ENCODE assay signal across 8 mouse cellular contexts in genomic region chr4:129334677-129335215, GRCm38 (mm10). TPM values are rescaled to one million over a fixed set of nuclear protein-coding genes. Genes with fewer than 3 reads are reported as not detected.
DNase-seq lines count a peak whose midpoint lies in the region; ATAC-seq and TF ChIP-seq lines count a peak whose summit lies in the region.

No protein-coding gene starts in this region.

- H3K4me2 ChIP-seq in neural tube, embryonic 11.5 days (ENCODE audit: low read depth), result peak overlapping the region; percentile 68
- peak overlapping the region; percentile 83 for H3K4me2 ChIP-seq in heart, postnatal 0 days (ENCODE audit: low read depth, low read length)
- H3K4me2 ChIP-seq in liver, embryonic 15.5 days, result peak overlapping the region; percentile 85

- H3K4me3 ChIP-seq in neural tube, embryonic 11.5 days (ENCODE audit: low read depth, low read length), result peak overlapping the region; percentile 96
- H3K4me3 ChIP-seq in heart, postnatal 0 days (ENCODE audit: low read depth, low read length), result peak overlapping the region; percentile 83
- peak overlapping the region; percentile 93 for H3K4me3 ChIP-seq in liver, embryonic 15.5 days (replicated peaks)

- no peaks in the 10 kb centered on the region for H3K9me3 ChIP-seq in neural tube, embryonic 11.5 days (ENCODE audit: control insufficient read depth, low read length)
- no peaks in the 10 kb centered on the region for H3K9me3 ChIP-seq in heart, postnatal 0 days (replicated peaks; ENCODE audit: control insufficient read depth, low read length)
- no peaks in the 10 kb centered on the region for H3K9me3 ChIP-seq in liver, embryonic 15.5 days (replicated peaks)

- H3K4me1 ChIP-seq in neural tube, embryonic 11.5 days (ENCODE audit: control insufficient read depth, insufficient read depth, low read length), result peaks cover 17% of the 10 kb centered on the region
- H3K4me1 ChIP-seq in heart, postnatal 0 days (ENCODE audit: control insufficient read depth, insufficient read depth), result peaks cover 27% of the 10 kb centered on the region
- peaks cover 77% of the 10 kb centered on the region for H3K4me1 ChIP-seq in liver, embryonic 15.5 days (replicated peaks)

- DNase-seq in adrenal gland, adult 8-10 months, result peak; percentile 56
- DNase-seq in adrenal gland, postnatal 10 days, result no peak
- no peak for DNase-seq in neural tube, embryonic 11.5 days (ENCODE audit: low spot score)
- no peak for DNase-seq in neural tube, embryonic 10.5 days (ENCODE audit: extremely low spot score, low spot score)
- DNase-seq in heart, postnatal 0 days (ENCODE audit: low spot score), result no peak
- no peak for DNase-seq in right cerebral cortex, adult 2 months (ENCODE audit: low spot score in 2 of 2)
- DNase-seq in spleen, adult 18-20 months, result no peak

- no peak for TF ChIP-seq CTCF in heart, postnatal 0 days (IDR thresholded peaks at IDR 0.05; ENCODE audit: low read depth)

- peak overlapping the region; percentile 98 for H3K27ac ChIP-seq in neural tube, embryonic 11.5 days (ENCODE audit: low read depth, low read length)
- peak overlapping the region; percentile 100 for H3K27ac ChIP-seq in heart, postnatal 0 days (ENCODE audit: low read depth)
- H3K27ac ChIP-seq in liver, embryonic 15.5 days (replicated peaks), result peak overlapping the region; percentile 95

- H3K9ac ChIP-seq in neural tube, embryonic 11.5 days (ENCODE audit: low read length), result peak overlapping the region; percentile 98
- peak overlapping the region; percentile 94 for H3K9ac ChIP-seq in heart, postnatal 0 days (replicated peaks; ENCODE audit: low read depth, low read length)
- H3K9ac ChIP-seq in liver, embryonic 15.5 days, result peak overlapping the region; percentile 94

- TF ChIP-seq EP300 in heart, postnatal 0 days (IDR thresholded peaks at IDR 0.05; ENCODE audit: low read depth), result no peak; the same call in 1 of the 2 replicates

- H3K36me3 ChIP-seq in neural tube, embryonic 11.5 days (ENCODE audit: control insufficient read depth, insufficient read depth, low read length), result peaks cover 4% of the 10 kb centered on the region
- peaks cover 15% of the 10 kb centered on the region; the same call in 1 of the 2 replicates for H3K36me3 ChIP-seq in heart, postnatal 0 days (replicated peaks; ENCODE audit: control insufficient read depth, insufficient read depth, low read length)
- peaks cover 43% of the 10 kb centered on the region for H3K36me3 ChIP-seq in liver, embryonic 15.5 days (replicated peaks)

- ATAC-seq in neural tube, embryonic 11.5 days (ENCODE audit: insufficient read depth, low FRiP score, low TSS enrichment), result peak; percentile 36
- peak; percentile 51 for ATAC-seq in heart, postnatal 0 days (ENCODE audit: insufficient read depth, low read depth)
- ATAC-seq in liver, embryonic 15.5 days (ENCODE audit: insufficient read depth), result peak; percentile 52

- WGBS in neural tube, embryonic 11.5 days, result under 1% methylated on average over 58 of the region's 62 CpGs
- under 1% methylated on average over 61 of the region's 62 CpGs for WGBS in heart, postnatal 0 days
- WGBS in liver, embryonic 15.5 days (ENCODE audit: insufficient replicate concordance), result under 1% methylated on average over 62 of the region's 62 CpGs

- H3K27me3 ChIP-seq in neural tube, embryonic 11.5 days (ENCODE audit: control insufficient read depth, insufficient read depth, low read length), result no peaks in the 10 kb centered on the region
- H3K27me3 ChIP-seq in heart, postnatal 0 days (ENCODE audit: control insufficient read depth, insufficient read depth, low read length), result no peaks in the 10 kb centered on the region
- H3K27me3 ChIP-seq in liver, embryonic 15.5 days, result no peaks in the 10 kb centered on the region

RNA-seq across cellular contexts. Expression of gene Rbbp4, which starts 0.4 kb away (rescaled TPM):
- 100 to 1,000 TPM; 122 to 167 (median 155) TPM for total RNA-seq in adrenal gland, adult 8-10 months (2022)
- total RNA-seq in adrenal gland, postnatal 10 days (2021), result 100 to 1,000 TPM; 142 to 146 TPM
- polyA plus RNA-seq in neural tube, embryonic 11.5 days (2014; fragmentation: Nextera tagmentation; extraction: Ambion mirVana), result 483 and 511 TPM in 2 replicates
- total RNA-seq in heart, postnatal 0 days (2014; rRNA removed; ENCODE audit: low replicate concordance), result 97.3 and 101 TPM in 2 replicates
- 221 and 222 TPM in 2 replicates for polyA plus RNA-seq in heart, postnatal 0 days (2015; fragmentation: Nextera tagmentation; extraction: Ambion mirVana)
- polyA plus RNA-seq in liver, embryonic 15.5 days (2015; fragmentation: Nextera tagmentation; extraction: Ambion mirVana), result 222 and 261 TPM in 2 replicates

RNA-seq across cellular contexts. Expression of gene Zbtb8os, which starts 0.7 kb away (rescaled TPM):
- 10 to 100 TPM; 50.9 to 62.1 (median 56.6) TPM for total RNA-seq in adrenal gland, adult 8-10 months (2022)
- total RNA-seq in adrenal gland, postnatal 10 days (2021), result 10 to 100 TPM; 41.1 to 41.5 TPM
- 36.7 and 42.4 TPM in 2 replicates for polyA plus RNA-seq in neural tube, embryonic 11.5 days (2014; fragmentation: Nextera tagmentation; extraction: Ambion mirVana)
- 13.5 and 20.8 TPM in 2 replicates for total RNA-seq in heart, postnatal 0 days (2014; rRNA removed; ENCODE audit: low replicate concordance)
- 32.2 and 33.7 TPM in 2 replicates for polyA plus RNA-seq in heart, postnatal 0 days (2015; fragmentation: Nextera tagmentation; extraction: Ambion mirVana)
- polyA plus RNA-seq in liver, embryonic 15.5 days (2015; fragmentation: Nextera tagmentation; extraction: Ambion mirVana), result 23.5 and 23.8 TPM in 2 replicates

RNA-seq across cellular contexts. Expression of gene Zbtb8a, which starts 43.2 kb away (rescaled TPM):
- total RNA-seq in adrenal gland, adult 8-10 months (2022), result 1 to 10 TPM; 4.7 to 7.8 (median 5.2) TPM
- total RNA-seq in adrenal gland, postnatal 10 days (2021), result 10 to 100 TPM; 10.1 to 10.7 TPM
- 6.7 and 7.4 TPM in 2 replicates for polyA plus RNA-seq in neural tube, embryonic 11.5 days (2014; fragmentation: Nextera tagmentation; extraction: Ambion mirVana)
- 14.0 and 15.4 TPM in 2 replicates for total RNA-seq in heart, postnatal 0 days (2014; rRNA removed; ENCODE audit: low replicate concordance)
- polyA plus RNA-seq in heart, postnatal 0 days (2015; fragmentation: Nextera tagmentation; extraction: Ambion mirVana), result 7.0 TPM in 2 replicates
- polyA plus RNA-seq in liver, embryonic 15.5 days (2015; fragmentation: Nextera tagmentation; extraction: Ambion mirVana), result 2.3 TPM in 2 replicates

RNA-seq across cellular contexts. Expression of gene Sync, which starts 47.3 kb away (rescaled TPM):
- total RNA-seq in adrenal gland, adult 8-10 months (2022), result 1 to 10 TPM in 3 of 4 experiments, under 1 TPM in 1; 0.73 to 2.5 (median 1.1) TPM
- 1 to 10 TPM; 4.2 to 7.4 TPM for total RNA-seq in adrenal gland, postnatal 10 days (2021)
- 1.3 and 1.6 TPM in 2 replicates for polyA plus RNA-seq in neural tube, embryonic 11.5 days (2014; fragmentation: Nextera tagmentation; extraction: Ambion mirVana)
- 1.4 and 1.9 TPM in 2 replicates for total RNA-seq in heart, postnatal 0 days (2014; rRNA removed; ENCODE audit: low replicate concordance)
- 3.4 and 3.8 TPM in 2 replicates for polyA plus RNA-seq in heart, postnatal 0 days (2015; fragmentation: Nextera tagmentation; extraction: Ambion mirVana)
- 0.21 and 0.35 TPM in 2 replicates for polyA plus RNA-seq in liver, embryonic 15.5 days (2015; fragmentation: Nextera tagmentation; extraction: Ambion mirVana)
